Mouse (Mus musculus) hindlimb bud, embryonic 11.5 days (tissue): ENCODE measurements around the gene Rnd3.

ENCODE experiments used
- DNase-seq: peaks from one replicate; pipeline ENCODE4 v3.0.0-alpha.2; 2012; ENCODE audit warnings: low read depth, low spot score; ENCODE audit errors: extremely low spot score

Rnd3 gene

GRCm38 (mm10) chr2:51148975-51149374 lies at the start of gene Rnd3:
Gene Rnd3 (minus strand): TSS chr2:51149111.
- no peak for DNase-seq

GRCm38 (mm10) chr2:51192319-51192718 lies 43.4 kb upstream of the Rnd3 start:
- no peak for DNase-seq

- DNase-seq = no peak
Measured at GRCm38 (mm10) chr2:51185762-51186161, 36.9 kb upstream of the Rnd3 start.

- no peak for DNase-seq
Measured at GRCm38 (mm10) chr2:51182990-51183389, 34.1 kb upstream of the Rnd3 start.

- DNase-seq = no peak
Measured at GRCm38 (mm10) chr2:51181376-51181775, 32.5 kb upstream of the Rnd3 start.

GRCm38 (mm10) chr2:51179096-51179495 lies 30.2 kb upstream of the Rnd3 start:
- no peak for DNase-seq

GRCm38 (mm10) chr2:51177615-51178014 lies 28.7 kb upstream of the Rnd3 start:
- no peak for DNase-seq

- DNase-seq = no peak
Measured at GRCm38 (mm10) chr2:51175276-51175675, 26.4 kb upstream of the Rnd3 start.

- no peak for DNase-seq
Measured at GRCm38 (mm10) chr2:51161110-51161509, 12.2 kb upstream of the Rnd3 start.

- no peak for DNase-seq
Measured at GRCm38 (mm10) chr2:51148454-51148853, 457 bp downstream of the Rnd3 start.

- DNase-seq = no peak
Measured at GRCm38 (mm10) chr2:51148065-51148407, 875 bp downstream of the Rnd3 start.

GRCm38 (mm10) chr2:51147318-51148064 lies 1.4 kb downstream of the Rnd3 start:
- no peak for DNase-seq

- DNase-seq = no peak
Measured at GRCm38 (mm10) chr2:51146871-51147317, 2.0 kb downstream of the Rnd3 start.

GRCm38 (mm10) chr2:51145838-51146470 lies 3.0 kb downstream of the Rnd3 start:
- no peak for DNase-seq

GRCm38 (mm10) chr2:51144380-51145120 lies 4.4 kb downstream of the Rnd3 start:
- no peak for DNase-seq

- no peak for DNase-seq
Measured at GRCm38 (mm10) chr2:51142422-51142821, 6.5 kb downstream of the Rnd3 start.

- DNase-seq = no peak
Measured at GRCm38 (mm10) chr2:51141345-51141744, 7.6 kb downstream of the Rnd3 start.

GRCm38 (mm10) chr2:51140486-51140885 lies 8.4 kb downstream of the Rnd3 start:
- DNase-seq = no peak

- no peak for DNase-seq
Measured at GRCm38 (mm10) chr2:51139912-51140446, 8.9 kb downstream of the Rnd3 start.

GRCm38 (mm10) chr2:51139218-51139911 lies 9.5 kb downstream of the Rnd3 start:
- no peak for DNase-seq

GRCm38 (mm10) chr2:51137726-51138125 lies 11.2 kb downstream of the Rnd3 start:
- no peak for DNase-seq
